Comparison of ENCODE assay signal across 12 mouse cellular contexts in genomic region chr6:23777641-23778040, GRCm38 (mm10).
A peak's percentile ranks its signal among the peaks of the same experiment; 100 is the strongest.
DNase-seq lines count a peak whose midpoint lies in the region; ATAC-seq and TF ChIP-seq lines count a peak whose summit lies in the region.
"Had no signal": no experiment of that assay in that cellular context is flagged by ENCODE, and none has a peak within 500 bp of the region (broad histone marks: within the 10 kb centered on the region; RNA-seq: fewer than 3 reads in every experiment).

No protein-coding gene starts in this region.

- H3K4me3 ChIP-seq in layer of hippocampus, adult 2 months = no peak overlapping the region
- no peak overlapping the region for H3K4me3 ChIP-seq in lung, postnatal 0 days (ENCODE audit: low read depth, low read length)
- H3K4me3 ChIP-seq: heart, adult 2 months; liver, embryonic 15.5 days had no signal

- WGBS in lung, postnatal 0 days = 16% methylated on average over 1 of the region's 1 CpGs

- H3K27ac ChIP-seq in layer of hippocampus, adult 2 months = no peak overlapping the region
- no peak overlapping the region for H3K27ac ChIP-seq in lung, postnatal 0 days (ENCODE audit: low read length)
- H3K27ac ChIP-seq: heart, adult 2 months; liver, embryonic 15.5 days had no signal

- peak; percentile 85 for ATAC-seq in cerebellum, adult (ENCODE audit: insufficient number of reproducible peaks, low FRiP score, low TSS enrichment)
- peak; percentile 65 for ATAC-seq in lung, postnatal 0 days
- ATAC-seq in megakaryocyte progenitor cell, adult 5-6 weeks (replicated peaks; ENCODE audit: poor library complexity) = no peak

- H3K4me1 ChIP-seq in lung, postnatal 0 days (ENCODE audit: insufficient read depth, low read depth, low read length) = no peaks in the 10 kb centered on the region
- H3K4me1 ChIP-seq: liver, embryonic 15.5 days had no signal

- H3K9ac ChIP-seq in lung, postnatal 0 days (replicated peaks; ENCODE audit: low read depth) = no peak overlapping the region
- H3K9ac ChIP-seq: liver, embryonic 15.5 days had no signal

- no peak overlapping the region for H3K4me2 ChIP-seq in lung, postnatal 0 days (replicated peaks; ENCODE audit: low read depth, low read length)
- H3K4me2 ChIP-seq: liver, embryonic 15.5 days had no signal

- no peak for DNase-seq in cerebellum, postnatal 4 days (ENCODE audit: low spot score in 2 of 2)
- DNase-seq in layer of hippocampus, adult 2 months (ENCODE audit: low spot score in 2 of 2) = no peak
- no peak for DNase-seq in layer of hippocampus, postnatal 36 days
- peak; percentile 44 to 56 for DNase-seq in cerebellum, adult 18-20 months
- DNase-seq in lung, postnatal 0 days (ENCODE audit: low spot score) = peak; percentile 28
- DNase-seq in thymus, postnatal 36 days = no peak
- DNase-seq: heart, adult 2 months; heart, postnatal 4 days; midbrain, embryonic 14.5 days had no signal

- peak; percentile 29 for TF ChIP-seq CTCF in layer of hippocampus, adult 2 months (conservative IDR thresholded peaks at IDR 0.05)
- peak; percentile 69 for TF ChIP-seq CTCF in lung, postnatal 0 days (IDR thresholded peaks at IDR 0.05)

- no peaks in the 10 kb centered on the region for H3K36me3 ChIP-seq in lung, postnatal 0 days (ENCODE audit: insufficient read depth, low read length)
- H3K36me3 ChIP-seq: liver, embryonic 15.5 days had no signal

- no peak for TF ChIP-seq EP300 in lung, postnatal 0 days (IDR thresholded peaks at IDR 0.05)

- no peaks in the 10 kb centered on the region for H3K9me3 ChIP-seq in lung, postnatal 0 days (ENCODE audit: low read length)
- H3K9me3 ChIP-seq: liver, embryonic 15.5 days had no signal

- H3K27me3 ChIP-seq in lung, postnatal 0 days (replicated peaks; ENCODE audit: insufficient read depth, low read length) = no peaks in the 10 kb centered on the region
- H3K27me3 ChIP-seq: liver, embryonic 15.5 days had no signal

Comparison
In these comparisons a context has a peak if more than half of its experiments do, and no peak if none do; other contexts are left out.
1. DNase-seq: peak in cerebellum, adult 18-20 months (2 of 2) and lung, postnatal 0 days (single experiment); none in cerebellum, postnatal 4 days (0 of 2), layer of hippocampus, adult 2 months (0 of 2), layer of hippocampus, postnatal 36 days (0 of 2) and thymus, postnatal 36 days (0 of 2).